Mouse (Mus musculus) embryonic facial prominence, embryonic 14.5 days (tissue): ENCODE results near the gene 1700037H04Rik. TPM values are rescaled to one million over a fixed set of nuclear protein-coding genes. Genes with fewer than 3 reads are reported as not detected.

Experiments used
- ATAC-seq: fragments of 200-750 bp; cut with Nextera tagmentation; 2 replicates; pipeline ENCODE4 v1.8.0; 2017; ENCODE audit warnings: low read depth, moderate number of reproducible peaks, moderate TSS enrichment
- DNase-seq: peaks from one replicate; pipeline ENCODE4 v3.0.0-alpha.2; 2015; ENCODE audit warnings: low spot score
- H3K27ac ChIP-seq: fragments of 300-500 bp; sonication (generic); replicated peaks from 2 replicates; pipeline ENCODE4 v1.5.1; 2014; ENCODE audit warnings: low read depth, mild to moderate bottlenecking, low read length, moderate library complexity
- H3K27me3 ChIP-seq: fragments of 300-500 bp; sonication (generic); replicated peaks from 2 replicates; pipeline ENCODE4 v1.6.1; 2014; ENCODE audit warnings: low read length; ENCODE audit not compliant: control insufficient read depth, insufficient read depth
- H3K36me3 ChIP-seq: fragments of 300-500 bp; sonication (generic); 2 replicates; pipeline ENCODE4 v1.6.1; 2014; ENCODE audit warnings: low read length, mixed read lengths; ENCODE audit not compliant: control insufficient read depth, insufficient read depth
- H3K4me1 ChIP-seq: fragments of 300-500 bp; sonication (generic); 2 replicates; pipeline ENCODE4 v1.6.1; 2014; ENCODE audit warnings: antibody characterized with exemption, low read length; ENCODE audit not compliant: control insufficient read depth, insufficient read depth
- H3K4me2 ChIP-seq: fragments of 300-500 bp; sonication (generic); 2 replicates; pipeline ENCODE4 v1.6.1; 2014; ENCODE audit warnings: low read depth, mild to moderate bottlenecking, low read length, moderate library complexity, mixed read lengths
- H3K4me3 ChIP-seq: fragments of 300-500 bp; sonication (generic); 2 replicates; pipeline ENCODE4 v1.5.1; 2014; ENCODE audit warnings: low read depth, mild to moderate bottlenecking, low read length
- H3K9ac ChIP-seq: fragments of 300-500 bp; sonication (generic); 2 replicates; pipeline ENCODE4 v1.6.1; 2014; ENCODE audit warnings: low read depth, mild to moderate bottlenecking, low read length, moderate library complexity, mixed read lengths
- H3K9me3 ChIP-seq: fragments of 300-500 bp; sonication (generic); 2 replicates; pipeline ENCODE4 v1.6.1; 2016; ENCODE audit warnings: low read length; ENCODE audit not compliant: control insufficient read depth
- WGBS: fragments of 180-500 bp; shearing (Covaris S2); extraction: QIAGEN DNeasy Blood & Tissue Kit; methylation state at CpG from one replicate; pipeline ENCODE4 v1.1.7; 2014; 5-methylcytosine and 5-hydroxymethylcytosine counted together
- polyA plus RNA-seq: library from polyadenylated mRNA; unstranded; fragments of >200 nt; fragmentation: Nextera tagmentation; extraction: Ambion mirVana; gene quantifications from 2 replicates; pipeline ENCODE4 v1.2.1, GENCODE M21; 2014

The 1700037H04Rik gene
- polyA plus RNA-seq, 1 experiment from 2014 or later, result 69.4 TPM

DNA sequence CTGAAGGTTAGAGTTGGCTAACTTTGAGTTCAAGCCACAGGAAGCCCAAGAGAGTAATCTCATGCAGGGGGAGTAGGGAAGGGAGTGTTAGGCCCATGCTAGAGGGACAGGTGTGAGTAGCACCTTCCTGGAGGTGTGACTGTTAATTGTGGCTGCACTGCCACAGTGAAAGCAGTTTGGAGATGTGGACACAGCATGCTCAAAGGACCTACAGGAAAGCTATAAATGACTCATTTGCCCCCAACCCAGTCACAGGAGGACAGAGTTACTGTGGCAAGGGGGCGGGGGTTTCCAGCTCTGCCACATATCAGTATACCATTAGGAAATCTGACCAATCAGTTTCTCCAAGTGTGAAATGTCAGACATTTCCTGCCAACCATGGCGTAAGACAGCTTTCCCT, 14.3 kb downstream of the 1700037H04Rik start:
- Histone ChIP-seq H3K4me3 (no peak overlapping the region), H3K27me3 (no peaks in the 10 kb centered on the region), H3K9ac (no peak overlapping the region), H3K4me1 (no peaks in the 10 kb centered on the region), H3K27ac (no peak overlapping the region), H3K36me3 (peaks cover 82% of the 10 kb centered on the region), H3K9me3 (no peaks in the 10 kb centered on the region), H3K4me2 (no peak overlapping the region)
- no peak for DNase-seq
- ATAC-seq, result no peak
- 84% methylated on average over 2 of the region's 2 CpGs for WGBS

DNA sequence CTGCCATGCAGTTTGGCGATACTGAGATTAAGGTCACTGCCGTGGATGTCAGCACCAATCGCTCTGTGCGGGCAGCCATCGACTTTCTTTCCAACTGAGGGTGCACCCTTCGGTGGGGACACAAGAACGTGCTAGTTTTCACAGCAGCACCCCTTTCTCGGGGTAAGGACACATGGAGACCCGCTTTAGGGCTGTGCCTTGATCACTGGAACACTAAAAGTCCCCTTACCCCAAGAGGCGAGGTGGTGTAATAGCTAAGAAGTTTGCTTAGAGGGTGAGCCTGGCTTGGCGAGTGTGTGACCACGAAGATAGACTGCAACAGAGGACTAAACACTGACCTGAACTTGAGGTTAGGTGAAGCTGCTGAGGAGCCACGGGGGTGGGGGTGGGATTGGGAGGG, 14.8 kb downstream of the 1700037H04Rik start:
- H3K27ac ChIP-seq, result no peak overlapping the region
- H3K27me3 ChIP-seq, result no peaks in the 10 kb centered on the region
- no peaks in the 10 kb centered on the region for H3K9me3 ChIP-seq
- DNase-seq (no peak), ATAC-seq (no peak)
- no peaks in the 10 kb centered on the region for H3K4me1 ChIP-seq
- H3K4me2 ChIP-seq, result no peak overlapping the region
- 63% methylated on average over 13 of the region's 13 CpGs for WGBS
- H3K9ac ChIP-seq, result no peak overlapping the region
- H3K4me3 ChIP-seq, result no peak overlapping the region
- peaks cover 82% of the 10 kb centered on the region for H3K36me3 ChIP-seq

DNA sequence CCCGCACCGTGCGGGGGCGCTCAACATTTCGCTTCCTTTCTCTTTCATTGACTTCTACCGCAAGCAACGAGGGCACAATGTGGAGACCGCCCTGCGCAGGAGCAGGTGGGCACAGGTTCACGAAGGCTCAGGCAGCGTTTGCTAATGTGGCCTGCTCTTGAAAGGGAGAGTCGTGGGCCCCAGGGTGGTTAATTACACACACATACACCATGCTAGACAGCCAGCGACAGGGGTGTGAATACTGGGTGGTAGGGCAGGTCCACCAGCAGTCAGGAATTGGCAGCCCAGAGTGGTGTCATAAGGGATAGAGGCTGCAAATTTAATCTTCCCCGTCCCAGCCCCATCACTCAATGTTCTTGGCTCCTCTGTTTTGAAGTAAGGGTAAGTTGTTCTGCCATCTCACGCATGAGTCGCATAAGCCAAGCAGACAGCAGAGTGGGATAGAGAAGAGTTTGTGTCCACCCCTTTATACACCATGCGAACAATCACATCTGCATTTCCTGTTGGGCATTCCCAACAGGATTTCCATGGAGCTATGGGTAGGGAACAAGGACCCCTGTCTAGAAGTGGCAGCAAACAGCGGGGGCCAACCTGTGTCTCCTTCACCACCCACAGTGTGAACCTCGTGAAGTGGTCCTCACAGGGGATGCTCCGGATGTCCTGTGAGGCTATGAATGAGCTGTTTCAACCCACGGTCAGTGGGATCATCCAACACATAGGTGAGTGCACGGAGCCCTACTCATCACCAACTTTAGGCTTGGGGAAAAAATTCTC, 16.7 kb downstream of the 1700037H04Rik start:
- Histone ChIP-seq H3K36me3 (peaks cover 83% of the 10 kb centered on the region), H3K27ac (no peak overlapping the region), H3K9me3 (no peaks in the 10 kb centered on the region), H3K9ac (no peak overlapping the region), H3K4me2 (no peak overlapping the region), H3K4me1 (no peaks in the 10 kb centered on the region), H3K4me3 (no peak overlapping the region), H3K27me3 (no peaks in the 10 kb centered on the region)
- no peak for DNase-seq
- 69% methylated on average over 22 of the region's 22 CpGs for WGBS
- ATAC-seq, result no peak

DNA sequence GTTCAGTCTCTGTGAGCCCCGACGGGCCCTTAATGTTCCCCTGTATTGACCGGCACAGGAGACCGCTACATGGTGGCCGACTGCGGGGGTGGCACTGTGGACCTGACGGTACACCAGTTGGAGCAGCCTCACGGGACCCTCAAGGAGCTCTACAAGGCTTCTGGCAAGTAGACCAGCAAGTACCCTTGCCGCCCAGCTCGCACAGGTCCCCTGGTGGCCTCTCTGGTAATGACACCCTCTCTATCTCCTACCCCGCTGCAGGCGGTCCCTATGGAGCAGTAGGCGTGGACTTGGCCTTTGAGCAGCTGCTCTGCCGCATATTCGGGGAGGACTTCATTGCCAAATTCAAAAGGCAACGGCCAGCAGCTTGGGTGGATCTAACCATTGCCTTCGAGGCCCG, 17.3 kb downstream of the 1700037H04Rik start:
- Histone ChIP-seq H3K9ac (no peak overlapping the region), H3K27me3 (no peaks in the 10 kb centered on the region), H3K4me1 (no peaks in the 10 kb centered on the region), H3K4me2 (no peak overlapping the region), H3K4me3 (no peak overlapping the region), H3K9me3 (no peaks in the 10 kb centered on the region), H3K27ac (no peak overlapping the region), H3K36me3 (peaks cover 83% of the 10 kb centered on the region)
- peak; percentile 79 for DNase-seq
- peak; percentile 64 for ATAC-seq
- 33% methylated on average over 17 of the region's 18 CpGs for WGBS

GRCm38 (mm10) chr2:131141336-131141986, 18.4 kb downstream of the 1700037H04Rik start:
- WGBS, result 89% methylated on average over 8 of the region's 8 CpGs
- Histone ChIP-seq H3K36me3 (peaks cover 88% of the 10 kb centered on the region), H3K27me3 (no peaks in the 10 kb centered on the region), H3K27ac (no peak overlapping the region), H3K4me1 (no peaks in the 10 kb centered on the region), H3K9ac (no peak overlapping the region), H3K4me2 (no peak overlapping the region), H3K9me3 (no peaks in the 10 kb centered on the region), H3K4me3 (no peak overlapping the region)
- ATAC-seq (no peak), DNase-seq (no peak)

GRCm38 (mm10) chr2:131140533-131140905, 19.4 kb downstream of the 1700037H04Rik start:
- Histone ChIP-seq H3K9me3 (no peaks in the 10 kb centered on the region), H3K4me3 (no peak overlapping the region), H3K36me3 (peaks cover 85% of the 10 kb centered on the region), H3K9ac (no peak overlapping the region), H3K27ac (no peak overlapping the region), H3K27me3 (no peaks in the 10 kb centered on the region), H3K4me2 (no peak overlapping the region), H3K4me1 (no peaks in the 10 kb centered on the region)
- DNase-seq (no peak), ATAC-seq (no peak)
- 62% methylated on average over 5 of the region's 5 CpGs for WGBS

DNA sequence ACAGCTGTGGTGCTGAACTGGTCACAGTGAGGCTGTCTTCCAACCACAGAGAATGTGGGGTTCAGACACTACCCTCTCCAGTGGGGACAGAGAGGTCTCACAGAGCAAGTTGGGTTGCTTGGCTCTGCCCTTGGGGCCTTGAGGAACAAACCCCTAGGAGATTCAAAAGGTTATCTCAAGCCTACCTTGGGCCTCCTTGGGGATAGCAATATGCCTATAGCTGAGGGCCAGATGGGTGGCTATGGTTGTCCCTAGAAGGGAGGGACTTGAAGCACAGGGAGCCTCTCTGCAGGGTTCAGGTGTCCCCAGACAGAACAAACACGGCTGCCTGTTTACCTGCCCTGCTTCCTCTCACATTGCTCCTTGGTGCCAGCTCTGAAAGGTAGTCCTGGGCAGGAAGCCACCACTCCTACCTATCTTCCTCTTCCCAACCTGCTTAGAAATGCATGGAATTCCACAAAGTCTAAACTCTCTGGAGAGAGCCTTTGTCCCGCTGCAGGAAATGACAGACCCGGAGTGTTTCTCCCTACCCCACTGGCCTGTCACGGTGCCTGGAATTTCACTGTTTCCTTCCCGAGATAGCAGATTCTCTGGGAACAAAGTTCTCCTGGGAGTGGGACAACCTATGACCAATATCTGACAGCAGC, 19.9 kb downstream of the 1700037H04Rik start:
- H3K27me3 ChIP-seq, result no peaks in the 10 kb centered on the region
- DNase-seq (no peak), ATAC-seq (no peak)
- H3K4me3 ChIP-seq, result no peak overlapping the region
- H3K9ac ChIP-seq, result no peak overlapping the region
- H3K36me3 ChIP-seq, result peaks cover 85% of the 10 kb centered on the region
- 40% methylated on average over 4 of the region's 5 CpGs for WGBS
- no peak overlapping the region for H3K27ac ChIP-seq
- H3K4me2 ChIP-seq, result no peak overlapping the region
- no peaks in the 10 kb centered on the region for H3K9me3 ChIP-seq
- no peaks in the 10 kb centered on the region for H3K4me1 ChIP-seq

DNA sequence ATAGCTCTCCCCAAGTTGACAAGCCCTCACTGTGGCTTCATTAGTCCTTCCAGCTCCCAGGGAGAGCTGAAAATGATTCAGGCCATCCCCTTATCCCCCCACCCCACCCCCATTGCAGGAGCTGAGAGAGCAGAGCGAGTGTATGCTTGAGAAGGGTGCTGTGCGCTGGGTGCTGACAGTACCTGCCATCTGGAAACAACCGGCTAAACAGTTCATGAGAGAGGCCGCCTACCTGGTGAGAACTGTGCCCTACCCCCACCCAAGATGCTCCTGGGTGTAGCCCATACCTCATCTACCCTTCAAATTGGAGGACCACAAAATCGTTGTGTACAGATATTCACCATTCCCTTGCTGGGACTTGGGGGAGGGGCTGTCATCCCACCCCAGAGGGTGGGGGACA, 20.6 kb downstream of the 1700037H04Rik start:
- no peak overlapping the region for H3K4me2 ChIP-seq
- no peaks in the 10 kb centered on the region for H3K9me3 ChIP-seq
- no peak overlapping the region for H3K27ac ChIP-seq
- no peak overlapping the region for H3K4me3 ChIP-seq
- DNase-seq (no peak), ATAC-seq (no peak)
- H3K36me3 ChIP-seq, result peaks cover 84% of the 10 kb centered on the region
- H3K27me3 ChIP-seq, result no peaks in the 10 kb centered on the region
- H3K9ac ChIP-seq, result no peak overlapping the region
- WGBS, result 97% methylated on average over 5 of the region's 5 CpGs
- H3K4me1 ChIP-seq, result no peaks in the 10 kb centered on the region
